Mouse (Mus musculus) lung, postnatal 0 days (tissue): Measurements from ENCODE around the gene Zfp36l1.

Source experiments
- CTCF ChIP-seq: IDR thresholded peaks from 2 replicates; pipeline ENCODE4 v1.5.1; 2016; ENCODE audit warnings: antibody characterized with exemption, mild to moderate bottlenecking
- EP300 ChIP-seq: IDR thresholded peaks from 2 replicates; pipeline ENCODE4 v1.6.1; 2016; ENCODE audit warnings: antibody characterized with exemption, mild to moderate bottlenecking, control low read depth

DNA sequence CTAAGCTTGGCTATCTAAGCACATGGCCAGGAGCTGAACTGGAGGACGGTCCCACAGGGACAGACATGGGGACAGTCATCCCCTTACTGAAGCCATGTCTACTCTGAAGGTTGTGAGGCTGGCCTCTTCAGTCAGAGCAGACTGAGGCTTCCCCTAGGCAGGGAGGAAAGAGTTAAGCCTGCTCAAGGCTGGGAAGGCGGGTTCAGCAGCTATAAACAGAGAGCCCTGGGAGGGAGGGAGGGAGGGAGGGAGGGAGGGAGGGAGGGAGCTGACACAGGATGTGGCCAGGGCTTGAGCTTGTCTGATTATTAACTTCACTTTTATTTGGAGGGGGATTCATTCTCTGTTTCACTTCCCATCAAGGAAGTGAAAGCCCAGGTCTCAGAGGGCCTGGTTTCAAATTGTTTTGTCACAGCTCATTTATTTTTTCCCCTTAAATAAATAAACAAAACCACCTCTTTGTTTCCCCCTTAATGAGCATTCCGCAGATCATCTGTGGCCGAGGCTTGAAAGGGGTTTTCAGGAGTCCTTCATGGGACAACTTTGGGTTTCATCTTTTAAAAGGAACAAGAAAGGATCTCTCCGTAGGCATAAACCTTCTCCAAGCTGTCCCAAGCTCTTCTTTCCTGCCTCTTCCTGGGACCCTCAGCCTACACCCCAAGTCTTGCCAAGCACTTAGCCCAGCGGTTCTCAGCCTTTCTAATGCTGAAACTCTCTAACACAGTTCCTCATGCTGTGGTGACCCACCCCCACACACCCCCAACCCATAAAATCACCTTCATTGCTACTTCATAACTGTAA is 17.9 kb upstream of the Zfp36l1 start:
- TF ChIP-seq CTCF (no peak), EP300 (no peak; the same call in 1 of the 2 replicates)
